Mouse (Mus musculus) heart, embryonic 13.5 days (tissue): ENCODE measurements around the gene Snx33. TPM values are rescaled to one million over a fixed set of nuclear protein-coding genes. Genes with fewer than 3 reads are reported as not detected.
A peak's percentile ranks its signal among the peaks of the same experiment; 100 is the strongest.

ENCODE experiments used
- ATAC-seq: fragments of 200-750 bp; cut with Nextera tagmentation; 2 replicates; pipeline ENCODE4 v1.8.0; 2017; ENCODE audit warnings: moderate TSS enrichment; ENCODE audit not compliant: insufficient number of reproducible peaks, low FRiP score, low TSS enrichment; ENCODE audit errors: extremely low read depth
- H3K27ac ChIP-seq: fragments of 300-500 bp; sonication (generic); replicated peaks from 2 replicates; pipeline ENCODE4 v1.5.1; 2015; ENCODE audit warnings: moderate library complexity, mild to moderate bottlenecking, inconsistent platforms
- H3K27me3 ChIP-seq: fragments of 300-500 bp; sonication (generic); replicated peaks from 2 replicates; pipeline ENCODE4 v1.6.1; 2015; ENCODE audit warnings: mild to moderate bottlenecking, inconsistent platforms
- H3K36me3 ChIP-seq: fragments of 300-500 bp; sonication (generic); 2 replicates; pipeline ENCODE4 v1.6.1; 2015; ENCODE audit warnings: mild to moderate bottlenecking, inconsistent platforms
- H3K4me1 ChIP-seq: fragments of 300-500 bp; sonication (generic); 2 replicates; pipeline ENCODE4 v1.6.1; 2015; ENCODE audit warnings: inconsistent platforms
- H3K4me2 ChIP-seq: fragments of 300-500 bp; sonication (generic); 2 replicates; pipeline ENCODE4 v1.6.1; 2015; ENCODE audit warnings: inconsistent platforms, mild to moderate bottlenecking, moderate library complexity
- H3K4me3 ChIP-seq: fragments of 300-500 bp; sonication (generic); 2 replicates; pipeline ENCODE4 v1.5.1; 2015; ENCODE audit warnings: moderate library complexity, mild to moderate bottlenecking, inconsistent platforms
- H3K9ac ChIP-seq: fragments of 300-500 bp; sonication (generic); 2 replicates; pipeline ENCODE4 v1.6.1; 2015; ENCODE audit warnings: inconsistent platforms, mild to moderate bottlenecking, moderate library complexity
- H3K9me3 ChIP-seq: fragments of 300-500 bp; sonication (generic); 2 replicates; pipeline ENCODE4 v1.6.1; 2016; ENCODE audit warnings: inconsistent platforms
- WGBS: fragments of 180-500 bp; shearing (Covaris S2); methylation state at CpG from one replicate; pipeline ENCODE4 v1.1.7; 2015; ENCODE audit warnings: mixed read lengths; 5-methylcytosine and 5-hydroxymethylcytosine counted together
- polyA plus RNA-seq: library from polyadenylated mRNA; unstranded; fragments of >200 nt; fragmentation: Nextera tagmentation; extraction: Ambion mirVana; gene quantifications from 2 replicates; pipeline ENCODE4 v1.2.1, GENCODE M21; 2015

The Snx33 gene
- polyA plus RNA-seq, 1 experiment from 2014 or later, result 6.6 TPM

DNA sequence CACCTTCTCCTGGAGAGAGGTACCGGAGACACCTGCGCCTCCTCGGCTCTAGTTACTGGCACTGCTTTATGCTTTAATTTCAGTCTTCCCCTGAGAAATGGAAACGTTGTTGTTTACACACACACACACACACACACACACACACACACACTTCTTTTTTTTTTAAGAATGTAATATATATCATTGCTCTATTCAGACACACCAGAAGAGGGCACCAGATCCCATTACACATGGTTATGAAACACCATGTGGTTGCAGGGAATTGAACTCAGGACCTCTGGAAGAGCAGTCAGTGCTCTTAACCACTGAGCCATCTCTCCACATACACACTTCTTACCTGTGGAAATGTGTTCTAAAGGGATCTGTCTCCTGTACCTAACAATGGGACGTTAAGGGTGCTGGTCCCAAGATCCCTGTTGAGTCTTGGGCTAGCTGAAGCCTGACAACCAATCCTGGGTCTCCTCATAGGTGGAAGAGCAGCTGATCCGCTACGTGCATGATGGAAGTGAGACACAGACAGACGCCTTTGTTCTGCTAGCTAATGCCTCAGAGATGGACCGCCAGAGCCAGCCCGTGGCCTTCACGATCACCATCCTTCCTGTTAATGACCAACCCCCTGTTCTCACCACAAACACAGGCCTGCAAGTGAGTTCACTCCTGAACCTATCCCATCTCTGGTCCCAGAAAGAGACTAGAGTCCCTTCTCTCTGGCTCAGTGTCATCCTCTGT, 37.5 kb downstream of the Snx33 start:
- H3K27ac ChIP-seq, result 0 out of 2 replicates have a peak overlapping the region, but pooled peaks have one; percentile 12
- WGBS, result 60% methylated on average over 11 of the region's 11 CpGs
- no peak overlapping the region for H3K4me3 ChIP-seq
- peaks cover 10% of the 10 kb centered on the region for H3K27me3 ChIP-seq
- H3K4me1 ChIP-seq, result peaks cover 34% of the 10 kb centered on the region
- no peak overlapping the region for H3K9ac ChIP-seq
- H3K4me2 ChIP-seq, result no peak overlapping the region
- ATAC-seq, result no peak
- no peaks in the 10 kb centered on the region for H3K9me3 ChIP-seq
- H3K36me3 ChIP-seq, result peaks cover 81% of the 10 kb centered on the region

DNA sequence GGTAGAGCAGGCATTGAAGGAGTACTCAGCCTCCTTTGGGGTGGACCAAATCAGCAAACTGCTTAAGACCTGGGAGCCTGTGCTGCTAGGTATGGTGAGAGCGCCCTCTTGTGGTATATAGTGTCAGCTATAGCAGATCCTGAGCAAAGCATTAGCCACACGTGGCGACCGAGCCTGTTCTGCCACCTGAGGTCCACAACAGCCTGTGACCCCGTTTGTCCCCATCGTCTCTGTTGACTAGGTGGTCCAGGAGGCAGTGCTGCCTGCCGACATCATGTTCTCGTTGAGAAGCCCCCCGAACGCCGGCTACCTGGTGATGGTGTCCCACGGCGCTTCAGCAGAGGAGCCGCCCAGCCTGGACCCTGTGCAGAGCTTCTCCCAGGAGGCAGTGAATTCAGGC, 38.4 kb downstream of the Snx33 start:
- Histone ChIP-seq H3K9me3 (no peaks in the 10 kb centered on the region), H3K27ac (no peak overlapping the region), H3K27me3 (peaks cover 10% of the 10 kb centered on the region), H3K4me2 (0 out of 2 replicates have a peak overlapping the region, but pooled peaks have one; percentile 21), H3K4me3 (no peak overlapping the region), H3K4me1 (peaks cover 34% of the 10 kb centered on the region), H3K9ac (0 out of 2 replicates have a peak overlapping the region, but pooled peaks have one; percentile 44), H3K36me3 (peaks cover 82% of the 10 kb centered on the region)
- ATAC-seq, result peak; percentile 12; the same call in 1 of the 2 replicates
- WGBS, result 20% methylated on average over 14 of the region's 14 CpGs

DNA sequence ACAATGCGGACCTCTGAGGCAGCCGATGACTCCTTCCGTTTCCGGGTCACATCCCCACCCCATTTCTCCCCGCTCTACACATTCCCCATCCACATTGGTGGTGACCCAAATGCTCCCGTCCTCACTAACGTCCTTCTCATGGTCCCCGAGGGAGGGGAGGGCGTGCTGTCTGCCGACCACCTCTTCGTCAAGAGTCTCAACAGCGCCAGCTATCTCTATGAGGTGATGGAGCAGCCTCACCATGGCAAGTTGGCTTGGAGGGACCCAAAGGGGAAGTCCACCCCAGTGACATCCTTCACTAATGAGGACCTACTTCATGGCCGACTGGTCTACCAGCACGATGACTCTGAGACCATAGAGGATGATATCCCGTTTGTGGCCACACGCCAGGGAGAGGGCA, 40.6 kb downstream of the Snx33 start:
- Histone ChIP-seq H3K36me3 (peaks cover 88% of the 10 kb centered on the region), H3K4me2 (no peak overlapping the region), H3K9me3 (no peaks in the 10 kb centered on the region), H3K27ac (no peak overlapping the region), H3K4me3 (no peak overlapping the region), H3K9ac (no peak overlapping the region), H3K27me3 (peaks cover 10% of the 10 kb centered on the region), H3K4me1 (peaks cover 23% of the 10 kb centered on the region)
- 85% methylated on average over 16 of the region's 16 CpGs for WGBS
- no peak for ATAC-seq

DNA sequence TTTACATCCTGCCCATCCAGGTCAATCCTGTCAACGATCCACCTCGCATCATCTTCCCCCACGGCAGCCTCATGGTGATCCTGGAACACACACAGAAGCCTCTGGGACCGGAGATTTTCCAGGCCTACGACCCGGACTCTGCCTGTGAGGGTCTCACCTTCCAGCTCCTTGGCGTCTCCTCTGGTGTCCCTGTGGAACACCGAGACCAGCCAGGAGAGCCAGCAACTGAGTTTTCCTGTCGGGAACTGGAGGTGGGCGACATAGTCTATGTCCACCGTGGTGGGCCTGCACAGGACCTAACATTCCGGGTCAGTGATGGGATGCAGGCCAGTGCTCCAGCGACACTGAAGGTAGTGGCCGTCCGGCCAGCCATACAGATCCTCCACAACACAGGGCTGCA, 41.6 kb downstream of the Snx33 start:
- 85% methylated on average over 15 of the region's 15 CpGs for WGBS
- H3K27ac ChIP-seq, result no peak overlapping the region
- H3K4me1 ChIP-seq, result peaks cover 28% of the 10 kb centered on the region
- H3K4me2 ChIP-seq, result no peak overlapping the region
- no peak overlapping the region for H3K4me3 ChIP-seq
- H3K27me3 ChIP-seq, result peaks cover 5% of the 10 kb centered on the region
- ATAC-seq, result no peak
- H3K9me3 ChIP-seq, result no peaks in the 10 kb centered on the region
- H3K36me3 ChIP-seq, result peaks cover 87% of the 10 kb centered on the region
- no peak overlapping the region for H3K9ac ChIP-seq

DNA sequence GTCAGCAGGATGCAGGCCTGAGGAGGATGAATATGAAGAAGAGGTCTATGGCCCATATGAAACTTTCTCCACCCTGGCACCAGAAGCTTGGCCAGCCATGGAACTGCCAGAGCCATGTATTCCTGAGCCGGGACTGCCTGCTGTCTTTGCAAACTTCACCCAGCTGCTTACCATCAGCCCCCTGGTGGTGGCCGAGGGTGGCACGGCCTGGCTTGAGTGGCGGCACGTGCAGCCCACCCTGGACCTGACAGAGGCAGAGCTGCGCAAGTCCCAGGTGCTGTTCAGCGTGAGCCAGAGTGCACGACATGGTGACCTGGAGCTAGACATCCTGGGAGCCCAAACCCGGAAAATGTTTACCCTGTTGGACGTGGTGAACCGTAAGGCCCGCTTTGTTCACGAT, 42.1 kb downstream of the Snx33 start:
- H3K9ac ChIP-seq, result no peak overlapping the region
- peaks cover 30% of the 10 kb centered on the region for H3K4me1 ChIP-seq
- no peak overlapping the region for H3K27ac ChIP-seq
- H3K4me2 ChIP-seq, result no peak overlapping the region
- no peak for ATAC-seq
- H3K9me3 ChIP-seq, result no peaks in the 10 kb centered on the region
- no peak overlapping the region for H3K4me3 ChIP-seq
- peaks cover 91% of the 10 kb centered on the region for H3K36me3 ChIP-seq
- H3K27me3 ChIP-seq, result peaks cover 5% of the 10 kb centered on the region
- 52% methylated on average over 13 of the region's 13 CpGs for WGBS

DNA sequence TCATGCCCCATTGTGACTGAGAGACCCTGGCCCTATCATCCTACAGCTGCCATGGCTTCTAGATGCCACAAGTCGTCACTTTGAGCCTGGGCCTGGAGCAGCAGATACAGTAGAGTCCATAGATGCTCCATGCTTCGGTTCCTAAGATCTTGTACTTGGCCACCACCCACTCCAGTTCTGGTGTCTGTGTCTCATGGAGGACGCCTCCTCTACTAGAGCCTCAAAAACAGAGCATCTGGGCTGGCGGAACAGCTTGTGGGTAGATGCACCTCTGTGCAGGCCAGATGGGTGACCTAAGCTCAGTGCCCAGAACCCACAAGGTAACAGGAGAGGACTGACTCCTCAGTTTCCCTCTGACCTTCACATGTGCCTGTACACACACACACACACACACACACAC, 43.8 kb downstream of the Snx33 start:
- no peaks in the 10 kb centered on the region for H3K9me3 ChIP-seq
- no peak overlapping the region for H3K4me3 ChIP-seq
- 77% methylated on average over 4 of the region's 4 CpGs for WGBS
- no peak overlapping the region for H3K4me2 ChIP-seq
- ATAC-seq, result no peak
- peaks cover 41% of the 10 kb centered on the region for H3K4me1 ChIP-seq
- H3K9ac ChIP-seq, result no peak overlapping the region
- H3K27me3 ChIP-seq, result no peaks in the 10 kb centered on the region
- no peak overlapping the region for H3K27ac ChIP-seq
- H3K36me3 ChIP-seq, result peaks cover 80% of the 10 kb centered on the region

DNA sequence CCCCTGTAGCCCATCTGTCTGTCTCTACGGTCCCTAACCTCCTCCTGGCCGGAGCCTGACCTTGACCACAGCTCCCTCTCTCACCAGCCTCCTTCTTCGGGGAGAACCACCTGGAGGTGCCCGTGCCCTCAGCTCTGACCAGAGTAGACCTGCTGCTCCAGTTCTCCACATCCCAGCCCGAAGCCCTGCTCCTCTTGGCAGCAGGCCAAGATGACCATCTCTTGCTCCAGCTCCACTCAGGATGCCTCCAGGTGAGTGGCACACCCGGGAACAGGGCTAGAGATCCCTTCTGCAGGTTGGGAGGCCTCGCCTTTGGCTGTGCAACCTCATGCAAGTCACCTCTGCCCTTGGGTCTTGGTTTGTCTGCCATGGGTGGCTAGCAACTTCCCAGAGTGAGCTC, 44.7 kb downstream of the Snx33 start:
- Histone ChIP-seq H3K9ac (no peak overlapping the region), H3K27ac (no peak overlapping the region)

DNA sequence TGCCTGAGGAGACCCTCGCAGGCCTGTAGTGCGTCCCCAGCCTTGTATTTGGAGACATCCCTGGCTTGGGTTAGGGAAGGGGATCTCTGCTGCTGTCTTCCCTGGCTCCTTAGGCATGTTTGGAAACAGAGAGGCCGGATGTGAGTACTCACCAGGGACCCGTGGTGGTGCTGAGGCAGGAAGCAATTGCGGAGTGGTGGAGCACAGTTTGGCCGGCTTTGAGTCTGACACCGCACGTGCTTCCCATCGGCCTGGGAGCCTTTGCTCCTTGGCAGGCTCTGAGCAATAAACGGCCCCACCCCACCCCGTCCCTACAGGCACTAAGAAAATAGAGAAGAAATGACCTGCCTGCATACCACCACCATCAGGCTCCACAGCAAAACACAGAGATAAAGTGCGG, 45.4 kb downstream of the Snx33 start:
- Histone ChIP-seq H3K4me1 (peaks cover 47% of the 10 kb centered on the region), H3K9me3 (no peaks in the 10 kb centered on the region), H3K27ac (peak overlapping the region; percentile 45; the same call in 1 of the 2 replicates), H3K9ac (no peak overlapping the region), H3K27me3 (no peaks in the 10 kb centered on the region), H3K4me3 (no peak overlapping the region), H3K4me2 (no peak overlapping the region), H3K36me3 (peaks cover 70% of the 10 kb centered on the region)
- 63% methylated on average over 12 of the region's 12 CpGs for WGBS
- no peak for ATAC-seq

More for the DNA sequence above, 44.7 kb downstream of the Snx33 start:
- no peak overlapping the region for H3K4me3 ChIP-seq
- H3K27me3 ChIP-seq, result no peaks in the 10 kb centered on the region
- H3K36me3 ChIP-seq, result peaks cover 73% of the 10 kb centered on the region
- no peaks in the 10 kb centered on the region for H3K9me3 ChIP-seq
- no peak for ATAC-seq
- H3K4me1 ChIP-seq, result peaks cover 47% of the 10 kb centered on the region
- H3K4me2 ChIP-seq, result no peak overlapping the region
- WGBS, result 80% methylated on average over 7 of the region's 7 CpGs

DNA sequence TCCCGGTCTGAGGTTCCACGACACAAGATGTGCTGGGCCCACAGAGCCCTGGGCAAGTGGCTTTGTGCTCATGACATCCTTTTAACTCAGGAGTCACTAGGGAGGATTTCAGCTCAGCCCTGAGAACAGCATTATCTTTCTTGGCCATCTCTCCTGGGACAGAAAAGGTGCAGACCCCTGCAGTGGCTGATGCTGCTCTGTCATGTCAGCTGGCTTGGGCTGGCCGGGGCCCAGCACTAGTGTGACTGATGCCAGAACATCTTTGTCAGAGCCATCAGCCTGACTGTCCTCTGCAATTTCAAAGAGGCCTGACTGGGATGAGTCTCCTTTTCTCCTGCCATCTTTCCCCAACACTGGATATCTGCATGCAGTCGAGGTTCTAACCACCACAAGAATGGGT, 45.9 kb downstream of the Snx33 start:
- H3K4me2 ChIP-seq, result no peak overlapping the region
- no peaks in the 10 kb centered on the region for H3K27me3 ChIP-seq
- H3K4me3 ChIP-seq, result no peak overlapping the region
- no peak for ATAC-seq
- H3K36me3 ChIP-seq, result peaks cover 65% of the 10 kb centered on the region
- H3K9me3 ChIP-seq, result no peaks in the 10 kb centered on the region
- H3K4me1 ChIP-seq, result peaks cover 51% of the 10 kb centered on the region
- H3K27ac ChIP-seq, result peak overlapping the region; percentile 45; the same call in 1 of the 2 replicates
- WGBS, result 51% methylated on average over 4 of the region's 4 CpGs
- peak overlapping the region; percentile 6; the same call in 1 of the 2 replicates for H3K9ac ChIP-seq

DNA sequence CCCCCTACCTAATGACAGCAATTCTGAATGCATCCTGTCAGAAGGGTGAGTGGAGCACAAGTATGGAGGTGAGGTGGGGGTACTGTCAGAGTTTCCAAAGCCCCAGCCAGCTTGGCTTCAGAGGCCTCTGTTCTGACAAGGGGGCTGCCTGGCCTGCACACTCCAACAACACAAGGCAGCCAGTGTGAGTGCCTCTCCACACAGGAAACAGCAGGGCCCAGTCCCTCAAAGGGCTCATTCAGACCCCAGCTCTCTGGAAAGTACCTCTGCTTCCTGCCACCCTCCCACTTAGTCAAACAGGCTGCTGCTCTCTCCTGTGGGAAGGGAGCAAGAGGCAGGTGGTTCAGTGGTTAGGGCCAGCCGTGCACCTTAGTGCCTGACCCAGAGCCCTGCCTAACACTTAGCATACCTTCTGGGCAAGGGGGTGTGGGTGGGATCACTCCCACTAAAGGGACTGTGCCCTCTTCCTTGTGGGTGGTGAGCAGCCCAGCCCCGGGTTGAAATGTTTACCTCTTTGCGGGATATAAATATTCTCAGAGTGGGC, 46.6 kb downstream of the Snx33 start:
- 67% methylated on average over 3 of the region's 3 CpGs for WGBS
- Histone ChIP-seq H3K9me3 (no peaks in the 10 kb centered on the region), H3K36me3 (peaks cover 61% of the 10 kb centered on the region), H3K4me2 (no peak overlapping the region), H3K4me3 (no peak overlapping the region), H3K4me1 (peaks cover 58% of the 10 kb centered on the region), H3K27me3 (no peaks in the 10 kb centered on the region), H3K27ac (peak overlapping the region; percentile 45; the same call in 1 of the 2 replicates), H3K9ac (peak overlapping the region; percentile 6; the same call in 1 of the 2 replicates)
- no peak for ATAC-seq

DNA sequence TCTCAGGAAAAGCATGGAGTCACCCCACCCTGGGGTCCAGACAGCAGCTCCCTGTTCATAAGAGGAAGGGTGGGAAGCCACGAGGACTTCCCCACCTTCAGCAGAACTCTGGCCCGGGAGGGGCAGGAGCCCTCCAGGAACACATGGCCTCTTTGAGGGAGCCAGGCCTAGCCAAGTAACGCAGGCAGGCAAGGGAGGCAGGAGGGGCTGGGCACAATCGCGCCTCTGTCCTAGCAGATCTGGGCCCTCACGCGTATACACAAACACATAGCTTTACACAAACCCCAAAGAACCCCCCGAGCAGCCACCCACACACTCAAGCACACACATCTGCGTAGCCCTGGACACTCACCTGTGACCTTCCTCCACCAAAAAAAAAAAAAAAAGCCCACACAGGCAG, 47.4 kb downstream of the Snx33 start:
- ATAC-seq, result no peak

More for the DNA sequence above, 47.4 kb downstream of the Snx33 start:
- no peak overlapping the region for H3K4me2 ChIP-seq
- H3K27ac ChIP-seq, result peak overlapping the region; percentile 45; the same call in 1 of the 2 replicates
- 43% methylated on average over 9 of the region's 9 CpGs for WGBS
- no peak overlapping the region for H3K4me3 ChIP-seq
- peak overlapping the region; percentile 63 for H3K9ac ChIP-seq
- H3K9me3 ChIP-seq, result no peaks in the 10 kb centered on the region
- no peaks in the 10 kb centered on the region for H3K27me3 ChIP-seq
- H3K4me1 ChIP-seq, result peaks cover 64% of the 10 kb centered on the region
- H3K36me3 ChIP-seq, result peaks cover 56% of the 10 kb centered on the region
